Mouse (Mus musculus): ENCODE results near the gene Clcf1.

GRCm38 (mm10) chr19:4254230-4254629 lies 40.2 kb downstream of the Clcf1 start:
- TF ChIP-seq TAL1 (IDR thresholded peaks at IDR 0.05; ENCODE audit: low read length) (no peak), GATA1 (IDR thresholded peaks at IDR 0.05; ENCODE audit: low read length) (no peak)
